Mouse (Mus musculus): ENCODE data around the gene Msi2. TPM values are rescaled to one million over a fixed set of nuclear protein-coding genes. Genes with fewer than 3 reads are reported as not detected.

Msi2 gene
- polyA plus RNA-seq, 1 experiment, result 14.4 TPM

- Histone ChIP-seq H3K4me1 (peaks cover 20% of the 10 kb centered on the region), H3K27me3 (replicated peaks) (no peaks in the 10 kb centered on the region), H3K9me3 (no peaks in the 10 kb centered on the region), H3K4me3 (replicated peaks) (no peak overlapping the region), H3K36me3 (replicated peaks; ENCODE audit: low read length) (peaks cover 49% of the 10 kb centered on the region)
- TF ChIP-seq FLI1 (IDR thresholded peaks at IDR 0.05; ENCODE audit: low read length) (no peak), GATA1 (IDR thresholded peaks at IDR 0.05; ENCODE audit: borderline replicate concordance, low read length) (no peak)
Observed at GRCm38 (mm10) chr11:88715299-88715698, 3.0 kb downstream of the Msi2 start.

GRCm38 (mm10) chr11:88714127-88714526 lies 4.2 kb downstream of the Msi2 start:
- Histone ChIP-seq H3K36me3 (replicated peaks; ENCODE audit: low read length) (peaks cover 60% of the 10 kb centered on the region), H3K9me3 (no peaks in the 10 kb centered on the region), H3K27me3 (replicated peaks) (no peaks in the 10 kb centered on the region), H3K4me1 (peaks cover 20% of the 10 kb centered on the region), H3K4me3 (replicated peaks) (no peak overlapping the region)
- no peak for TF ChIP-seq GATA1 (IDR thresholded peaks at IDR 0.05; ENCODE audit: borderline replicate concordance, low read length)
- TF ChIP-seq FLI1 (IDR thresholded peaks at IDR 0.05; ENCODE audit: low read length), result no peak

GRCm38 (mm10) chr11:88713479-88713878 lies 4.8 kb downstream of the Msi2 start:
- Histone ChIP-seq H3K36me3 (replicated peaks; ENCODE audit: low read length) (peaks cover 67% of the 10 kb centered on the region), H3K4me1 (peaks cover 15% of the 10 kb centered on the region), H3K4me3 (replicated peaks) (no peak overlapping the region), H3K9me3 (no peaks in the 10 kb centered on the region), H3K27me3 (replicated peaks) (no peaks in the 10 kb centered on the region)
- TF ChIP-seq GATA1 (IDR thresholded peaks at IDR 0.05; ENCODE audit: borderline replicate concordance, low read length) (no peak), FLI1 (IDR thresholded peaks at IDR 0.05; ENCODE audit: low read length) (no peak)

- TF ChIP-seq GATA1 (IDR thresholded peaks at IDR 0.05; ENCODE audit: borderline replicate concordance, low read length), result no peak
- no peak for TF ChIP-seq FLI1 (IDR thresholded peaks at IDR 0.05; ENCODE audit: low read length)
- Histone ChIP-seq H3K4me3 (replicated peaks) (no peak overlapping the region), H3K9me3 (no peaks in the 10 kb centered on the region), H3K4me1 (peaks cover 15% of the 10 kb centered on the region), H3K27me3 (replicated peaks) (no peaks in the 10 kb centered on the region), H3K36me3 (replicated peaks; ENCODE audit: low read length) (peaks cover 97% of the 10 kb centered on the region)
Observed at GRCm38 (mm10) chr11:88709876-88710614, 8.3 kb downstream of the Msi2 start.

- no peaks in the 10 kb centered on the region for H3K9me3 ChIP-seq
- H3K4me1 ChIP-seq, result peaks cover 22% of the 10 kb centered on the region
- no peaks in the 10 kb centered on the region for H3K27me3 ChIP-seq (replicated peaks)
- no peak overlapping the region for H3K4me3 ChIP-seq (replicated peaks)
- TF ChIP-seq FLI1 (IDR thresholded peaks at IDR 0.05; ENCODE audit: low read length), result no peak
- peaks cover 96% of the 10 kb centered on the region for H3K36me3 ChIP-seq (replicated peaks; ENCODE audit: low read length)
Observed at GRCm38 (mm10) chr11:88707228-88707775, 11.0 kb downstream of the Msi2 start.

GRCm38 (mm10) chr11:88704688-88705087 lies 13.6 kb downstream of the Msi2 start:
- H3K36me3 ChIP-seq (replicated peaks; ENCODE audit: low read length), result peaks cover 96% of the 10 kb centered on the region
- TF ChIP-seq FLI1 (IDR thresholded peaks at IDR 0.05; ENCODE audit: low read length), result no peak
- no peak for TF ChIP-seq GATA1 (IDR thresholded peaks at IDR 0.05; ENCODE audit: borderline replicate concordance, low read length)
- peaks cover 22% of the 10 kb centered on the region for H3K4me1 ChIP-seq
- H3K9me3 ChIP-seq, result no peaks in the 10 kb centered on the region
- no peak overlapping the region for H3K4me3 ChIP-seq (replicated peaks)
- no peaks in the 10 kb centered on the region for H3K27me3 ChIP-seq (replicated peaks)

- H3K36me3 ChIP-seq (replicated peaks; ENCODE audit: low read length), result peaks cover 90% of the 10 kb centered on the region
- no peak for TF ChIP-seq FLI1 (IDR thresholded peaks at IDR 0.05; ENCODE audit: low read length)
- no peak for TF ChIP-seq GATA1 (IDR thresholded peaks at IDR 0.05; ENCODE audit: borderline replicate concordance, low read length)
- no peaks in the 10 kb centered on the region for H3K27me3 ChIP-seq (replicated peaks)
- H3K4me3 ChIP-seq (replicated peaks), result peak overlapping the region; percentile 33
- H3K4me1 ChIP-seq, result peaks cover 30% of the 10 kb centered on the region
- no peaks in the 10 kb centered on the region for H3K9me3 ChIP-seq
Observed at GRCm38 (mm10) chr11:88703220-88703619, 15.1 kb downstream of the Msi2 start.

GRCm38 (mm10) chr11:88701976-88702659 lies 16.2 kb downstream of the Msi2 start:
- H3K4me1 ChIP-seq, result peaks cover 38% of the 10 kb centered on the region
- H3K27me3 ChIP-seq (replicated peaks), result no peaks in the 10 kb centered on the region
- H3K4me3 ChIP-seq (replicated peaks), result no peak overlapping the region
- TF ChIP-seq GATA1 (IDR thresholded peaks at IDR 0.05; ENCODE audit: borderline replicate concordance, low read length) (no peak), FLI1 (IDR thresholded peaks at IDR 0.05; ENCODE audit: low read length) (no peak)
- peaks cover 87% of the 10 kb centered on the region for H3K36me3 ChIP-seq (replicated peaks; ENCODE audit: low read length)
- H3K9me3 ChIP-seq, result no peaks in the 10 kb centered on the region

GRCm38 (mm10) chr11:88701020-88701419 lies 17.3 kb downstream of the Msi2 start:
- TF ChIP-seq GATA1 (IDR thresholded peaks at IDR 0.05; ENCODE audit: borderline replicate concordance, low read length) (no peak), FLI1 (IDR thresholded peaks at IDR 0.05; ENCODE audit: low read length) (no peak)
- Histone ChIP-seq H3K9me3 (no peaks in the 10 kb centered on the region), H3K4me3 (replicated peaks) (no peak overlapping the region), H3K27me3 (replicated peaks) (no peaks in the 10 kb centered on the region), H3K36me3 (replicated peaks; ENCODE audit: low read length) (peaks cover 87% of the 10 kb centered on the region), H3K4me1 (peaks cover 36% of the 10 kb centered on the region)

- H3K4me1 ChIP-seq, result peaks cover 39% of the 10 kb centered on the region
- no peak for TF ChIP-seq FLI1 (IDR thresholded peaks at IDR 0.05; ENCODE audit: low read length)
- no peak for TF ChIP-seq GATA1 (IDR thresholded peaks at IDR 0.05; ENCODE audit: borderline replicate concordance, low read length)
- peaks cover 87% of the 10 kb centered on the region for H3K36me3 ChIP-seq (replicated peaks; ENCODE audit: low read length)
- no peak overlapping the region for H3K4me3 ChIP-seq (replicated peaks)
- H3K27me3 ChIP-seq (replicated peaks), result no peaks in the 10 kb centered on the region
- H3K9me3 ChIP-seq, result no peaks in the 10 kb centered on the region
Observed at GRCm38 (mm10) chr11:88700202-88700711, 18.1 kb downstream of the Msi2 start.
